Mouse (Mus musculus): ENCODE measurements around the gene Poc1a.

DNA sequence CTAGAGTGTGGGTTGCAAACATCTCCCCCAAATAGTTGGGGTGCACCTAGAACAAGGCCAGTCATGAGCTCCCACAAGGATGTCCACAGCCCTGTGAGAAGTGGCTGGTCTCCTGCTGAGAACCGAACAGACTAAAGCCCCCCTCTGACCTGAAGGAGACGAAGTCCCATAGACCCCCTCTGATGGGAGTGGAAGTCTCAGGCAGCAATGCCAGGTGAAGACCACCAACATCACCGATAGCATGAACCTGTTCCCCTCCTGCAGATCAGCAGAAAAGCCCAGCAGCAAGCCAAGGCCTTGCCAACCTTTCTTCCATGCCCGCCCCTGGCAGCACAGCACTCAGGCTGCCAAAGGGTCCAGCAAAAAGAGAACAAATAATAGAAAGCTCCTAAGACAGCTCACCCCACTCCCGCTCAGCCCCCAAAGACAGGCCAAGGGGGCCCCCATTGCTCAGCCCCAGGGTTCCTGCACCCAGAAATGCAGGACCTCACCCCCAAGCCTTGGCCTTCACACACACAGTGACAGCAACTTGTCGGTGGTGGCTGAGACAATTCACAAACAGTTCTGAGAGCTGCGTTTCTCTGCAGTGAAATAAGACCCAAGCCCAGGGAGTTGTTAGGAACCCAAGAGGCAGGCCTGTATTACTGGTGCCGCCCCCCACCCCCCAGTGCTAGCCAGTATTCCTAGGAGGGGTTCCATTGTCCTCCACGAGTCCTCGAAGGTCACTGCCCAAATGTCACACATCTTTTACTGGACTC lies 74.5 kb downstream of the Poc1a start:
- TF ChIP-seq USF1 (IDR thresholded peaks at IDR 0.05; ENCODE audit: low read depth) (no peak), POLR2A (IDR thresholded peaks at IDR 0.05; ENCODE audit: insufficient read length, low read depth) (no peak), MYOD1 (IDR thresholded peaks at IDR 0.05; ENCODE audit: control insufficient read depth in 1 of 3, insufficient read length in 2 of 3, low read depth in 2 of 3) (no peak), MAX (IDR thresholded peaks at IDR 0.05; ENCODE audit: low read depth) (no peak)

All from myocyte (in vitro differentiated cells).